8 mouse cellular contexts compared by ENCODE assay signal in genomic region chr8:57653056-57653767, GRCm38 (mm10). TPM values are rescaled to one million over a fixed set of nuclear protein-coding genes. Genes with fewer than 3 reads are reported as not detected.
A peak's percentile ranks its signal among the peaks of the same experiment; 100 is the strongest.
DNase-seq lines count a peak whose midpoint lies in the region; ATAC-seq and TF ChIP-seq lines count a peak whose summit lies in the region.

No protein-coding gene starts in this region.

- H3K4me1 ChIP-seq in G1E (ENCODE audit: insufficient read depth, low read depth, low read length) = peaks cover 44% of the 10 kb centered on the region
- 0 out of 2 replicates have a peak, but pooled peaks cover 7% of the 10 kb centered on the region for H3K4me1 ChIP-seq in embryonic fibroblast, embryonic 13.5 days (ENCODE audit: control insufficient read depth, insufficient read depth, low read length)

- H3K4me3 ChIP-seq in G1E (ENCODE audit: low read depth, low read length) = peak overlapping the region; percentile 88
- peak overlapping the region; percentile 65 for H3K4me3 ChIP-seq in embryonic fibroblast, embryonic 13.5 days (ENCODE audit: insufficient read depth, low read length)

- H3K27ac ChIP-seq in embryonic fibroblast, embryonic 13.5 days (ENCODE audit: insufficient read depth, low read length) = no peak overlapping the region

- intact Hi-C loops in heart, postnatal 25 days (cut with DNase I) = loop anchor here (2.0 to 5.0 kb wide), 4 partner anchors 41 to 166 kb away; partner anchors contain the start of gene Sap30

- peak; percentile 36; the same call in 1 of the 2 replicates for TF ChIP-seq POLR2A in embryonic fibroblast, embryonic 13.5 days (IDR thresholded peaks at IDR 0.05; ENCODE audit: low read depth, low read length)

- H3K36me3 ChIP-seq in G1E (replicated peaks) = peaks cover 1% of the 10 kb centered on the region

- DNase-seq in G1E (ENCODE audit: low spot score) = peak; percentile 64
- DNase-seq in adrenal gland, postnatal 4 days (ENCODE audit: low spot score in 2 of 2) = peak; percentile 7 to 13
- peak; percentile 7 for DNase-seq in heart, postnatal 25 days (ENCODE audit: low spot score)
- peak; percentile 17 for DNase-seq in layer of hippocampus, adult 9-11 months
- DNase-seq in right cerebral cortex, postnatal 14 days = peak; percentile 40

- peak; percentile 38; the same call in 1 of the 2 replicates for ATAC-seq in G1E (ENCODE audit: extremely low read depth, insufficient number of reproducible peaks, low FRiP score, poor library complexity, severe bottlenecking)
- peak; percentile 56 for ATAC-seq in megakaryocyte progenitor cell, adult 5-6 weeks (replicated peaks; ENCODE audit: poor library complexity)
- no peak for ATAC-seq in erythroid progenitor cell, adult 5-6 weeks (replicated peaks; ENCODE audit: low FRiP score, poor library complexity, severe bottlenecking)

- no peaks in the 10 kb centered on the region for H3K9me3 ChIP-seq in G1E (replicated peaks)

- no peak for TF ChIP-seq CTCF in G1E (IDR thresholded peaks at IDR 0.05; ENCODE audit: low read depth, low read length)
- TF ChIP-seq CTCF in embryonic fibroblast, embryonic 13.5 days (IDR thresholded peaks at IDR 0.05; ENCODE audit: borderline replicate concordance, insufficient read depth, low read length) = no peak

- H3K27me3 ChIP-seq in G1E (ENCODE audit: insufficient read depth, low read length) = no peaks in the 10 kb centered on the region

RNA-seq across cellular contexts. Expression of gene Galnt7, which starts 0.4 kb away (rescaled TPM):
- 31.2 and 35.0 TPM in 2 replicates for total RNA-seq in G1E (2014; fragmentation: Nextera tagmentation)
- 14.5 and 19.0 TPM in 2 replicates for total RNA-seq in G1E (2017)
- polyA plus RNA-seq in G1E (2012) = 2.7 TPM in 2 replicates
- total RNA-seq in adrenal gland, postnatal 4 days (2021) = 10 to 100 TPM; 20.9 to 23.7 TPM
- 8.2 and 12.1 TPM in 2 replicates for polyA plus RNA-seq in embryonic fibroblast, embryonic 13.5 days (2011; ENCODE audit: insufficient read length, low read depth, missing spikeins)
- 1 to 10 TPM; 3.9 to 4.9 TPM for total RNA-seq in heart, postnatal 25 days (2021)
- total RNA-seq in megakaryocyte progenitor cell, adult 5-6 weeks (2015) = 15.5 and 15.9 TPM in 2 replicates
- total RNA-seq in megakaryocyte progenitor cell, adult 5-6 weeks (2017) = 17.9 and 20.4 TPM in 2 replicates
- total RNA-seq in erythroid progenitor cell, adult 5-6 weeks (2015; ENCODE audit: low replicate concordance) = 1.3 and 2.5 TPM in 2 replicates
- 1.6 and 2.6 TPM in 2 replicates for total RNA-seq in erythroid progenitor cell, adult 5-6 weeks (2017; ENCODE audit: low replicate concordance)

Comparison
In these comparisons a context has a peak if more than half of its experiments do, and no peak if none do; other contexts are left out.
1. DNase-seq: peak in every context shown above with its lines; median percentile 64 in G1E; 40 in right cerebral cortex, postnatal 14 days; 17 in layer of hippocampus, adult 9-11 months; 10 in adrenal gland, postnatal 4 days; 7 in heart, postnatal 25 days.